Mouse (Mus musculus) heart, embryonic 14.5 days (tissue): ENCODE results near the gene Ppp1r2. TPM values are rescaled to one million over a fixed set of nuclear protein-coding genes. Genes with fewer than 3 reads are reported as not detected.

Experiments
- ATAC-seq: fragments of 200-750 bp; cut with Nextera tagmentation; 2 replicates; pipeline ENCODE4 v1.8.0; 2017; ENCODE audit warnings: low read depth, moderate TSS enrichment; ENCODE audit not compliant: insufficient number of reproducible peaks, insufficient read depth, low FRiP score
- H3K27ac ChIP-seq, 2 experiments: fragments of 200-500 bp in 1 of 2; fragments of 300-500 bp in 1 of 2; sonication (generic) in 1 of 2; replicated peaks in 1 of 2; 2 replicates each; pipeline ENCODE4 v1.5.1; 2012 to 2014; ENCODE audit warnings: low read depth in 2 of 2, low read length in 2 of 2, control low read depth in 1 of 2, mild to moderate bottlenecking in 1 of 2, mixed read lengths in 1 of 2; ENCODE audit not compliant: control insufficient read depth in 1 of 2, insufficient read depth in 1 of 2
- H3K27me3 ChIP-seq: fragments of 300-500 bp; sonication (generic); 2 replicates; pipeline ENCODE4 v1.6.1; 2014; ENCODE audit warnings: mild to moderate bottlenecking, low read length, control low read depth; ENCODE audit not compliant: control insufficient read depth, insufficient read depth
- H3K36me3 ChIP-seq: fragments of 300-500 bp; sonication (generic); 2 replicates; pipeline ENCODE4 v1.6.1; 2014; ENCODE audit warnings: mild to moderate bottlenecking, control low read depth, low read length, mixed read lengths; ENCODE audit not compliant: control insufficient read depth, insufficient read depth
- H3K4me1 ChIP-seq, 2 experiments: fragments of 200-500 bp in 1 of 2; fragments of 300-500 bp in 1 of 2; sonication (generic) in 1 of 2; 2 replicates each; pipeline ENCODE4 v1.6.1; 2012 to 2014; ENCODE audit warnings: low read length in 2 of 2, control low read depth in 1 of 2, mixed read lengths in 1 of 2; ENCODE audit not compliant: control insufficient read depth in 2 of 2, insufficient read depth in 2 of 2
- H3K4me2 ChIP-seq: fragments of 300-500 bp; sonication (generic); 2 replicates; pipeline ENCODE4 v1.6.1; 2014; ENCODE audit warnings: mild to moderate bottlenecking, low read length
- H3K4me3 ChIP-seq, 2 experiments: fragments of 200-500 bp in 1 of 2; fragments of 300-500 bp in 1 of 2; sonication (generic) in 1 of 2; 2 replicates each; pipeline ENCODE4 v1.5.1; 2012 to 2014; ENCODE audit warnings: low read length in 2 of 2, mild to moderate bottlenecking in 2 of 2, control low read depth in 1 of 2, low read depth in 1 of 2, moderate library complexity in 1 of 2; ENCODE audit not compliant: control insufficient read depth in 1 of 2, insufficient read depth in 1 of 2
- H3K9ac ChIP-seq: fragments of 300-500 bp; sonication (generic); 2 replicates; pipeline ENCODE4 v1.6.1; 2014; ENCODE audit warnings: mild to moderate bottlenecking, low read length
- H3K9me3 ChIP-seq: fragments of 300-500 bp; sonication (generic); 2 replicates; pipeline ENCODE4 v1.6.1; 2016; ENCODE audit warnings: low read length, control low read depth; ENCODE audit not compliant: control insufficient read depth
- WGBS: fragments of 180-500 bp; shearing (Covaris S2); extraction: QIAGEN DNeasy Blood & Tissue Kit; methylation state at CpG from one replicate; pipeline ENCODE4 v1.1.7; 2014; 5-methylcytosine and 5-hydroxymethylcytosine counted together
- polyA plus RNA-seq: library from polyadenylated mRNA; unstranded; fragments of >200 nt; fragmentation: Nextera tagmentation; extraction: Ambion mirVana; gene quantifications from 2 replicates; pipeline ENCODE4 v1.2.1, GENCODE M21; 2014

The Ppp1r2 gene
- polyA plus RNA-seq, 1 experiment from 2014 or later, result 105 TPM

DNA sequence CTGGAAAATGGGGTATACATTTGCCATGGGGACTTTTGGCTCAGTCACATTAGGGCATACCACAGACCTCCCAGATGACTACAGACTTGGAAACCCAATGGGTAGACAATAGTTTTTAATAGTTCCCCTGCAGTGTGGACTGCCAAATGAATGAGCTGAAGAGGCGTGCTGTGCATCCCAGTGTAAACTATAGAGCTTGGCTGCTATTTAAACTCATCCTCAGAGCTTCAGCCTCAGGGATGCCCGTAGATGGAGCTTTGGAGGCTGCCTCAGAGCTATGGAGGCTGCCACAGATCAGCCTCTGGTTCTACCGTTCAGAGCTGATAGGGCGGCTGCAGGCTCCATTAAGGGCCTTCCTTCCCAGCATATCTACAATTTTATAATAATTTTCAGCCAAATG, 40.2 kb upstream of the Ppp1r2 start:
- ATAC-seq, result no peak
- H3K4me1 ChIP-seq, result peaks cover 0 to 3% of the 10 kb centered on the region in 2 experiments; a peak in 1 of 4 replicates
- H3K4me3 ChIP-seq, result no peak overlapping the region
- H3K36me3 ChIP-seq, result no peaks in the 10 kb centered on the region
- H3K27ac ChIP-seq, result no peak overlapping the region
- H3K27me3 ChIP-seq, result no peaks in the 10 kb centered on the region
- no peaks in the 10 kb centered on the region for H3K9me3 ChIP-seq
- H3K9ac ChIP-seq, result no peak overlapping the region
- no peak overlapping the region for H3K4me2 ChIP-seq
- 82% methylated on average over 4 of the region's 4 CpGs for WGBS

DNA sequence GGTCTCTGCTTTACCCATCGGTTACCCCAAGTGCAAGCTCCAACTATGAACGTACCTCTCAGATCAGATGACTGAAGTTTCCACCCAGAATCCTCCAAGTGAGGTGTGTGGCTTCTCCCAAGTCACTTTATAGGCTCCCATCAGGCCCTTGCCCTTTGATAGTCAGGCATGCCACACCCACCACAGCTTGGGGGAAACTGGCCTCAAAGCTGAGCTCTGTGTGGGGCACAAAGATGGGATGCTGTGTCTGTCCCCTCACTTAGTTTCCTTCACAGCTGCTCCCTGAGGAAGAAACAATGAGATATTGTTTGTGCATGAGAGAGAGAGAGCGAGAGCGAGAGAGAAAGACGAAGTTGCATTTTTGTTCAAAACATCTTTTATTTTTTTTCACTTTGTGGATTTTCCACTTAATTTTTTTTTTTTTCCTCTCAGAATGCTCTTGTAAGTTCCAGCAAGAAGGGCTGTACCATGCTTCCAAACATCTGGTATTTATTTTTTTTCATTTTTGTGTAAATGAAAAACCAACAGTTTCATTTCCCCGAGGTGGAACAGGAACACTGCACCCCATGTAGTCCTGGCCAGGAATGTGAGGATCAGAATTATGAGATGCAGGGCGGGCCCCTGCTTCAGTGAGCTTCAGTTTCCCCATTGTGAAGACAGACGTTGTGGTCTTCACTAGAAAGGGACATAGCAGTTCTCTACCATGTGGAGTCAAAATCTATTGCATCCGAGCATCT, 39.6 kb upstream of the Ppp1r2 start, which contains the start of gene Apod:
Apod (minus strand) TSS at position 312 of the 737 bp plus-strand sequence.
- Histone ChIP-seq H3K4me3 (no peak within 1 kb of the TSS), H3K27ac (no peak within 1 kb of the TSS), H3K4me2 (no peak within 1 kb of the TSS), H3K9ac (no peak within 1 kb of the TSS), H3K36me3 (no peaks in the 10 kb centered on the region), H3K4me1 (peaks cover 0 to 3% of the 10 kb centered on the region in 2 experiments; a peak in 1 of 4 replicates), H3K9me3 (no peaks in the 10 kb centered on the region), H3K27me3 (no peaks in the 10 kb centered on the region)
- 77% methylated on average over 9 of the region's 9 CpGs for WGBS
- no peak for ATAC-seq

DNA sequence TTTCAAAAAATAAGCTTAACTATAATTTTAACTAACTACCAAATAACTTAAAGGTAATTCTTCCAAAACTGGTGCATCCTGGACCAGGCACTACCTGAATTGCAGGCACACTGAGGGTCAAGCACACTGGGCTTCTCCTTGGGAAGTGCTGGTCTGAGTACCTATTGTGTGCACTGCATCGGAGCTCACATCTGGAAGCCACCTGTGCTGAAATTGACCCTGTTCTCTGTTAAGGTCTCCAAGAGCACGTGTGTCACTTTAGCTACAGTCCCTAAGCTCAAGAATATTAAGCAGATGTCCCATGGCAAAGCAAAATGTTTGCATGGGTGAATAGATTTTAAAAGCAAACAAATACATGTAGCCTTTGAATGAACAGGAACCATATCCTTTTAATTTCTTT, 38.5 kb upstream of the Ppp1r2 start:
- 65% methylated on average over 2 of the region's 2 CpGs for WGBS
- peaks cover 0 to 3% of the 10 kb centered on the region in 2 experiments; a peak in 1 of 4 replicates for H3K4me1 ChIP-seq
- no peak overlapping the region for H3K4me2 ChIP-seq
- no peak overlapping the region for H3K27ac ChIP-seq
- ATAC-seq, result no peak
- H3K4me3 ChIP-seq, result no peak overlapping the region
- no peak overlapping the region for H3K9ac ChIP-seq
- H3K27me3 ChIP-seq, result no peaks in the 10 kb centered on the region
- H3K9me3 ChIP-seq, result no peaks in the 10 kb centered on the region
- H3K36me3 ChIP-seq, result no peaks in the 10 kb centered on the region

DNA sequence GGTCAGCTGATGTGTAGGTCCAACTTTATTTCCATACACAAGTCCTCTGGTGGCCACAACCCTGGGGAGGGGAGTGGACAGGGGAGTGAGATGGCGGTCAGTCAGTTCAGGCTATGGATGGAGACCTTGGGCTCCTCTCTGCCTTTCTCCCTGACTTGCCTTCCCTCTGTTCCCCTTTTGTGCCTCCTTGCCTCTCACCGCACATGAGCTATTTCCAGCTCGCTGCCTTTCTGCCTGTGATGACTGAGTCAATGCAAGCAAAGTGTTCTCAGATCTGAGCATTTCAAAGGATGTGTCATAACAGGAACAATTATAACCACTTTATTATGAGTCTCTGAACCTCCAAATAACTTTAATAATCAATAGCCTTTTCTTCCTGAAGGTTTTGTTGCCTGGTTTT, 37.2 kb upstream of the Ppp1r2 start:
- no peak overlapping the region for H3K4me2 ChIP-seq
- no peak overlapping the region for H3K27ac ChIP-seq
- no peak overlapping the region for H3K4me3 ChIP-seq
- no peak for ATAC-seq
- H3K9ac ChIP-seq, result no peak overlapping the region
- H3K36me3 ChIP-seq, result no peaks in the 10 kb centered on the region
- H3K9me3 ChIP-seq, result no peaks in the 10 kb centered on the region
- 56% methylated on average over 3 of the region's 3 CpGs for WGBS
- H3K27me3 ChIP-seq, result no peaks in the 10 kb centered on the region
- peaks cover 0 to 3% of the 10 kb centered on the region in 2 experiments; a peak in 1 of 4 replicates for H3K4me1 ChIP-seq

DNA sequence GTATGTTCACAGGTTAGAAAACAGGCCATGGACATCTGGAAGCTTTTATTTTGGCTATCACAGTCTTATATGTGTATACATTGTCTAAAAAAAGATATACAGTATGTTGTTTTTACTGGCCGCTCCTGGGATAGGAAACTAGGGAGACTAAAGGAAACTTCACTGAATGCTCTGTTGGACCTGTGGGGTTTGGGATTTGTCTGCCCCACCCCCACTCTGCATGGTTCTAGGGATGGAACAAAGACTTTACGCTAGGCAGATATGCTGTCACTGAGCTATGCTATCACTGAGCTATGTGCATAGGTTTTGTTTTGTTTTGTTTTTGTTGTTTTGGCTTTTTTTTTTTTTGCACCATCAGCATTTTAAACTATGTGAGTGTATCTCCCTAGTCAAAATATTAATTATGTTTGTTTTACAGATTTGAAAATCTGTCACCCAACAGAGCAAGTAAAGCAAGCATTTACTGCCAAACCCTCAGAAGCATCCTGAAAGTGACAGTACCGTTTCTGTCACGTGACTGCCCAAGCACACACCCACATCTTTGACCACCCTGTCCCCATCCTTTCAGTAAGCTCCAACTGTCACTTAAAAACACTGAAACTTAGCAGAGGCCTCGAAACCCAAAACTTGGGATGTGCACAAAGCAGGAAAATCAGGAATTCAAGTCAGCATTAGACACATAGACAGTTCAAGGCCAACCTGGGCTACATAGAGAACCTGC, 30.3 kb upstream of the Ppp1r2 start:
- Histone ChIP-seq H3K27ac (no peak overlapping the region), H3K36me3 (no peaks in the 10 kb centered on the region), H3K27me3 (no peaks in the 10 kb centered on the region), H3K9ac (no peak overlapping the region), H3K4me2 (no peak overlapping the region), H3K4me1 (no peaks in the 10 kb centered on the region), H3K9me3 (no peaks in the 10 kb centered on the region), H3K4me3 (no peak overlapping the region)
- no peak for ATAC-seq
- WGBS, result 56% methylated on average over 5 of the region's 5 CpGs

DNA sequence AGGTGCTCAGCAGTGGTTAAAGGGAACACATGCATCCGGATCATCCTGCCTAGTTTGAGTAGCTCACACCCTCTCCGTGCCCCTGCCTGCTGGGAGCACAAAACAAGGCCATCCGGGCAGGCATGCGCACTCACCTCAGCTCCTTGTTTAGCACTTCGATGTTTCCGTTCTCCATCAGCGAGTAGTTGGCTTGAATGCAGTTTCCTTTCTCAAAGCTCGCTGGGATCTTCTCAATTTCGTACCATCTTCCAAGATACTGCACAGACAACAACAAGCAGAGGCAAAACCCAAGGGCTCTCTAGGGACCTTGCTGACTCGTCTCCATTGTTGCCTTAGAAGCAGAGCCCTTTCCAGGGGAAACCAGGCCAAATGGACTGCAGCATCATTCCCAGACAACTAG, 28.2 kb upstream of the Ppp1r2 start:
- Histone ChIP-seq H3K27ac (no peak overlapping the region), H3K4me3 (no peak overlapping the region), H3K36me3 (no peaks in the 10 kb centered on the region), H3K4me1 (peaks cover 3 to 10% of the 10 kb centered on the region in 2 experiments; a peak in 1 of 4 replicates), H3K27me3 (no peaks in the 10 kb centered on the region), H3K9me3 (no peaks in the 10 kb centered on the region), H3K4me2 (no peak overlapping the region), H3K9ac (no peak overlapping the region)
- no peak for ATAC-seq
- WGBS, result 62% methylated on average over 10 of the region's 10 CpGs

DNA sequence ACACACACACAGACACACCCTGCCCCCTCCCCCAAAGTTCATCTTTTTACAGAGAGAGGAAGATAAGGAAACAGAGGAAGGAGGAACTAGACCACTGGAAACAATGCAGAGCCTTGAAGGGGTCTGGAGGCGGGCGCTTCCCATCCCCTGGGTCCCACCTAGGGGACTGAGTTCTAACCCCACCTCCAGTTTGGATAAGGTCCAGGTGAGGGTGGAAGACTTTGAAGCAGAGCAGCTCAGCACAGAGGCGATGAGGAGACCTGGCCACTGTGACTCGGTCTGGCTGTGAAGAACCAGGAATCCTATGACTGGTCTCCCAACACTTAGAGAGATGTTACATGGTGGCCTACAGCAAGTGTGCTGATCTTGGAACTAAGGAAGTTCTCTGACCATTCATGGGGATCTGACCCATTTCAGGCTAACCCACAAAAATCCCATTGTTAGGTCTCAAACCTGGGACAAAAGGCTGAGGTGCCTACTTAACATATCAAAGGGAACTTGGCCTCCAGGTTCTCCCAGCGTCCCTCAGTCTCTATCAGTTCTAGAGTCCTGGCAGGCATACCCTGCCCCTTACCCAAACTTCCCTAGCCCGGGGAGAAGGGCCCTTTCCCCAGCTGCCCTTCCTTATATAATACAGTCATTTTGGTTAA, 25.9 kb upstream of the Ppp1r2 start:
- Histone ChIP-seq H3K4me1 (peaks cover 3 to 10% of the 10 kb centered on the region in 2 experiments; a peak in 1 of 4 replicates), H3K27ac (no peak overlapping the region), H3K9me3 (no peaks in the 10 kb centered on the region), H3K27me3 (no peaks in the 10 kb centered on the region), H3K4me3 (no peak overlapping the region), H3K36me3 (no peaks in the 10 kb centered on the region), H3K4me2 (no peak overlapping the region), H3K9ac (no peak overlapping the region)
- no peak for ATAC-seq
- WGBS, result 76% methylated on average over 6 of the region's 6 CpGs
